Mouse (Mus musculus) macrophage (primary cell): ENCODE measurements around the gene Mob3b. TPM values are rescaled to one million over a fixed set of nuclear protein-coding genes. Genes with fewer than 3 reads are reported as not detected.

Experiments
- H3K27ac ChIP-seq: fragments of 350-480 bp; formaldehyde crosslinking; 2 replicates; pipeline ENCODE4 v1.9.0; 2021
- H3K36me3 ChIP-seq: fragments of 350-480 bp; formaldehyde crosslinking; 2 replicates; pipeline ENCODE4 v1.9.0; 2021; ENCODE audit errors: inconsistent target
- H3K4me3 ChIP-seq: fragments of 350-480 bp; formaldehyde crosslinking; 2 replicates; pipeline ENCODE4 v1.9.0; 2021; ENCODE audit errors: inconsistent target
- H3K79me2 ChIP-seq: fragments of 350-480 bp; formaldehyde crosslinking; 2 replicates; pipeline ENCODE4 v1.9.0; 2021; ENCODE audit errors: inconsistent target
- WGBS: methylation state at CpG from one replicate; pipeline ENCODE4 v1.1.7; 2026; ENCODE audit warnings: inconsistent platforms; ENCODE audit not compliant: missing documents; 5-methylcytosine and 5-hydroxymethylcytosine counted together
- polyA plus RNA-seq: library from polyadenylated mRNA; stranded (reverse); fragments of 250-400 nt; gene quantifications from 3 replicates; pipeline ENCODE4 v1.2.4, GENCODE M21; 2018; ENCODE audit warnings: inconsistent platforms

The Mob3b gene
- polyA plus RNA-seq, 1 experiment from 2014 or later = 1.3 TPM

GRCm38 (mm10) chr4:35114950-35115349 is 42.3 kb downstream of the Mob3b start:
- no peak overlapping the region for H3K4me3 ChIP-seq
- no peak overlapping the region for H3K27ac ChIP-seq
- 92% methylated on average over 2 of the region's 2 CpGs for WGBS
- H3K79me2 ChIP-seq = no peaks in the 10 kb centered on the region
- H3K36me3 ChIP-seq = no peaks in the 10 kb centered on the region

GRCm38 (mm10) chr4:35113516-35114248 is 43.6 kb downstream of the Mob3b start:
- WGBS = 91% methylated on average over 13 of the region's 13 CpGs
- Histone ChIP-seq H3K79me2 (no peaks in the 10 kb centered on the region), H3K27ac (no peak overlapping the region), H3K36me3 (no peaks in the 10 kb centered on the region), H3K4me3 (no peak overlapping the region)

- 93% methylated on average over 4 of the region's 4 CpGs for WGBS
- Histone ChIP-seq H3K27ac (no peak overlapping the region), H3K79me2 (no peaks in the 10 kb centered on the region)
These were observed 44.8 kb downstream of the Mob3b start for GRCm38 (mm10) chr4:35112452-35112851.

DNA sequence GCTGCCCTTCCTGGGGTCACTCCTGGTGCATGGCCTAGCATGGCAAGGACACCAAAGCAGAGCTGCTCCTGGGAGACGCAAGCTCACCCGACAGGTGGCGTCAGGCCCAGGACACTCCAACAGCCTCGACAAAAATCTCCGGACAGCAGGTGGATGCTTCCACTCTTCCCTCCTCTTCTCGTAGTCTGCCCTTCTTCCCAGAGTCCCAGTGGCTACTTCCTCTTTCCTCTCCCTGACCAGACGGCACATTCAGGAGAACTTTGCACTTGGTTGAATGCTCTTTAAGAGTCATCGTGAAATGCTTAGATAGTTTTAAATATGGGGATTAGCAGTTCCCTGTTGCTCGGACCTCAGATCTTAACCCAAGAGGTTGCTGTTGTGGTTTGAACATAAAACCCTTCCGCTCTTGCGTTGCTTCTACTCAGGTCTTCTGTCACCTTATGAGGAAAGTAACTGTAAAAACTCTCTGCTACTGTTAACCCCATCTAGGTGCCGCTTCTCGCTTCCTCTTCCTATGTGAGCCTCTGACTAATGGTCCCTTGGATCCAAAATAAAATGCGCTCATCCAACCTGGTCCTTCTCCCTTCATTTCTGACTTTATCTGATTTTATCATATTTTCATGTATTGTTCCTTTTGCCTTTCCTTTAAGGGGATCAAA is 52.0 kb downstream of the Mob3b start:
- H3K79me2 ChIP-seq = no peaks in the 10 kb centered on the region
- 63% methylated on average over 14 of the region's 14 CpGs for WGBS
- no peak overlapping the region for H3K27ac ChIP-seq
- no peak overlapping the region for H3K4me3 ChIP-seq
- no peaks in the 10 kb centered on the region for H3K36me3 ChIP-seq

More at GRCm38 (mm10) chr4:35112452-35112851, 44.8 kb downstream of the Mob3b start:
- no peak overlapping the region for H3K4me3 ChIP-seq
- H3K36me3 ChIP-seq = no peaks in the 10 kb centered on the region

- H3K27ac ChIP-seq = no peak overlapping the region
- no peaks in the 10 kb centered on the region for H3K36me3 ChIP-seq
- 91% methylated on average over 6 of the region's 7 CpGs for WGBS
- no peaks in the 10 kb centered on the region for H3K79me2 ChIP-seq
- no peak overlapping the region for H3K4me3 ChIP-seq
These were observed 56.1 kb downstream of the Mob3b start for GRCm38 (mm10) chr4:35101201-35101600.

GRCm38 (mm10) chr4:35099865-35100780 is 57.2 kb downstream of the Mob3b start:
- Histone ChIP-seq H3K27ac (no peak overlapping the region), H3K79me2 (no peaks in the 10 kb centered on the region), H3K36me3 (no peaks in the 10 kb centered on the region), H3K4me3 (peak overlapping the region; percentile 22; the same call in 1 of the 2 replicates)
- WGBS = 21% methylated on average over 29 of the region's 29 CpGs

DNA sequence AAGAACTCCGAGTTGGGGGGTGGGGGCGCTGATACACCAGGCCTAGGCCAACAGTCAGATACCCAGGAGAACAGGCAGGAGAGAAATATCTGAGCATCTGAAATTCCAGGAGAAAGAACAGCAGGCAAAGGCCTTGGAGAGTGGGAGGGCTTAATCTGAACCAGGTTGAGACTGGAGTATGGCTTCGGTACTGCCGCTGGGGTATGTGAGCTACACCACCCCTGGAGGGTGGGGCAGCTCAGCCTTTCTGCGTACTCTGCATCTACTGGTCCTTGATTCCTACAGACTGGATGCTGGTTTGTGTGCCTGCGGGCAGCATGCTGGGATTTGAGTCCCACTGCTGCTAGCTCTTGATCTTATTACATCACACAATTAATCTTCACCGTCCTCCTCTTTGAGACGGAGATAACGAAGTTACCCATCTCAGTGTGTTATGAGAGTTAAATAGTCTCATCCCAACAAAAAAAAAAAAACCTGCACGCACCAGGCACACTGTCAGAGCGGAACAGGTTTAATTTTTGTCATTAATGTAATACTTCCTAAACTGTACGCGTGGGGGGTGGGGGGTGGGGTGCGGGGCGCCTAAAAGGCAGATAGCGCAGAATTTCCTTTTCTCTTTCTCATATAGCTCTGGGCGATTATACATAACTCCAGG is 57.9 kb downstream of the Mob3b start:
- H3K27ac ChIP-seq = no peak overlapping the region
- WGBS = 44% methylated on average over 17 of the region's 17 CpGs

GRCm38 (mm10) chr4:35098552-35098951 is 58.7 kb downstream of the Mob3b start:
- no peaks in the 10 kb centered on the region for H3K79me2 ChIP-seq
- H3K36me3 ChIP-seq = no peaks in the 10 kb centered on the region
- 100% methylated on average over 6 of the region's 6 CpGs for WGBS
- H3K4me3 ChIP-seq = no peak overlapping the region
- no peak overlapping the region for H3K27ac ChIP-seq

More for the DNA sequence above, 57.9 kb downstream of the Mob3b start:
- Histone ChIP-seq H3K4me3 (peak overlapping the region; percentile 22; the same call in 1 of the 2 replicates), H3K36me3 (no peaks in the 10 kb centered on the region), H3K79me2 (no peaks in the 10 kb centered on the region)

DNA sequence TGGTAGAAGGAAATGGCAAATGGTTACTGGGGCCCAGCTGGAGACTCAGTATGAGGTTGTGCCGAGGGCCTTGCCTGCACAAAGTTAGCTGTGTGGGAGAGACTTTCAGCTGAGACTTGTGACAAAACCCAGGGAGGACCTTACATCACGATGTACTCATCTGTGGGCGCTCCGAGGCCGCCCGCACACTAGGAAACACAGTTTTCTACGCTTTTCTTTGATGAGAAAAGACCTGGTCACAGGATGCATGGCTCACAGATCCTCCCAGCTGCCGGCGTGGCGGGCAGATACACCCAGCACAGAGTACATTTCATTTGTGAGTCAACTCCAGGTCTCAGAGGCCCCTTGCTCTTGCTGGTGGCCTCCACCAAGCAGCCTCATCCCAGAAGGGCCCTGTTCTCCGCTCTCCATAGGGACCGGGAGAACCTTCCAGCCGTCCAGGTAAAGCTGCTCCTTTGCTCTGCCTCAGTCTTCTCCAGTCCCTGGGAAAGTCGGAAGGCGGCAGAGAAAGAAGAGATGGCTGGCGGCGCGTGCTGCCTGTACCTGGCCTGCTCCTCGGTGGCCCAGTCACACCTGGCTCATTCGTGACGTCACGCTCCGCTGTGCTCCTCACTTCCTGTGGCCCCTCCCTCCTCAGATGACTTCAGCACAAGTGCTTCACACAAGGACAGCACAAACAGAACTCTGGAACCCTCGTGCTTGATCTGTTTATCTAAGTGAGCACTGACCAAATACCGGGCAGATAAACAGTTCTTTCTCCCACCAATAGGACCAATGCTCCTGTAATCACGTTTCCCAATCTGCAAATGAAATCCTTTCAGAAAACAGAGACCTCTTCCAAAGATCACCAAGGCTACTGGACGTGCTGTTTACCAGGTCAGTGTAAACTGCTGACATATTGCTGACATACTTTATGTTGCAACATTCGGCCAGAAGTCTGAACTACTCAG is 60.8 kb downstream of the Mob3b start:
- Histone ChIP-seq H3K4me3 (no peak overlapping the region), H3K36me3 (no peaks in the 10 kb centered on the region)

DNA sequence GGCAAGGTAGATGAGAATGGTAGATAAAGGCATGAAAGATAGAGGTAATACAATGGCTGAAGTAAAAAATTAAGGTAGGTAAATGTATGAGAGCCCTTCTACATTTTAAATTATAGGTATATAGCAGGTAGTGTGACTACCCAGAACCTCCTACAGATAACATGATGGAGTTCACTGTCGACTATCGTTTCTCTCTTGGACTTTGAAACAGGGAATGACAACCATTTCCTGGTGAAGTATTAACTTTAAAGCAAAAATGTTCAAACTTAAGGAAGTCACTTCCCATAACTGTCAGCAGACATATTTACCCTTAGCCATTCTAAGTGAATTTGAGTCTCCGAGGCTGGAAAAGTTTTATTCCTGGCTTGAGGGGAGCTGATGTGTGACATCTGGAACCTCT is 64.8 kb downstream of the Mob3b start:
- H3K27ac ChIP-seq = no peak overlapping the region
- 98% methylated on average over 3 of the region's 3 CpGs for WGBS
- H3K79me2 ChIP-seq = no peaks in the 10 kb centered on the region
- H3K4me3 ChIP-seq = no peak overlapping the region
- H3K36me3 ChIP-seq = no peaks in the 10 kb centered on the region

More for the DNA sequence above, 60.8 kb downstream of the Mob3b start:
- WGBS = 62% methylated on average over 28 of the region's 28 CpGs
- peak overlapping the region; percentile 41 for H3K27ac ChIP-seq
- H3K79me2 ChIP-seq = no peaks in the 10 kb centered on the region

GRCm38 (mm10) chr4:35091157-35091784 is 66.0 kb downstream of the Mob3b start:
- Histone ChIP-seq H3K36me3 (no peaks in the 10 kb centered on the region), H3K79me2 (no peaks in the 10 kb centered on the region), H3K27ac (no peak overlapping the region), H3K4me3 (no peak overlapping the region)
- WGBS = 98% methylated on average over 13 of the region's 13 CpGs

DNA sequence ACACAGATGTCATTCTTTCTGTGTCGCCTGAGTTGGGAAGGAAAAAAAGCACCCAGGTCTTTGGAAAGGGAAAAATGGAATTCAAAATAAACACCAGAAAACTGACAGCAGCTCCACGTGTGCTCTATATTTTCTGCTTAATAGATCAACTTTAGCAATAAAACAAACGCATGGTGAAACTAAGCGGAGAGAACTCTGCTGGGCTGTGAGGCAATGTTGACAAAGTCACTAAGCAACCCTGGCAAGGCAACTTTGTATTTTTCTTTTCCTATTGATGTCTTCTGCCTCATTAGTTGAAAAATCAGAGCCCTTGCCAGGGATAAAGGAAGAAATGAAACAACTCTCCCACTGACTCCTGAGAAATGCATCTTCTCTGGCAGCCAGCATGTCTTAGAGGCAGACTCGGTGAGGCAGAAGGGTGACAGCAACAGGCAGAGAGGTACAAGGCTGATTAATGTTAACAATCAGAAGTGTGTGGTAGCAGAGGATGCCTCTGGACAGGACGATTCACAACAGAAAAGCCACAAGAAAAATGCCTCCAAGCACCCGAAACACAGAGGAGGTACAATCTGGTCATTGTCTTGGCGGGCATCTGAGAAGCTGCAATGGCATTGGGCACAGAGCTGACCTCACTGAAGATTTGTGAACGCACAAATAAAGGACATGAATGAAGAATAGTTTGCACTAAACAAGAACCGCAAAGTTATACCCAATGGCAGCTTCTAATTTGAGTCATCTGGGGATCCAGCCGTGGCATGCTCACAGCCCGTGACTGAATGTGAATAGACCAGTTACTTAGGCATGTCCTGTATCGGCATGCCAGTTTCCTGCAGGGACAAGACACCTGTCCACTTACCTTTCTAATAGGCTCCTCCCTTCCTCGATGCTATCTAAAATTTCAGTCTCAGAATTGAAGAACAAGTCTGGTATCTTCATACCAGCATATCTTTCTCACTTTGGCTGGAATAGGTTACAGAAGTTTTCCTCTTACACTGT is 67.7 kb downstream of the Mob3b start:
- H3K27ac ChIP-seq = no peak overlapping the region
- WGBS = 94% methylated on average over 14 of the region's 14 CpGs
- no peaks in the 10 kb centered on the region for H3K36me3 ChIP-seq
- no peaks in the 10 kb centered on the region for H3K79me2 ChIP-seq
- H3K4me3 ChIP-seq = no peak overlapping the region
